Mouse (Mus musculus): ENCODE measurements around the gene Prrx1.

- TF ChIP-seq POLR2A (IDR thresholded peaks at IDR 0.05; ENCODE audit: extremely low read depth, insufficient read depth, low read length) (no peak), CTCF (IDR thresholded peaks at IDR 0.05; ENCODE audit: low read depth, low read length) (no peak)
Measured at GRCm38 (mm10) chr1:163327279-163327678, 13.8 kb upstream of the Prrx1 start.

All from liver, adult 2 months (tissue).